Mouse (Mus musculus) lung, postnatal 0 days (tissue): Measurements from ENCODE around the gene Ecsit.

ENCODE experiments used
- CTCF ChIP-seq: IDR thresholded peaks from 2 replicates; pipeline ENCODE4 v1.5.1; 2016; ENCODE audit warnings: antibody characterized with exemption, mild to moderate bottlenecking
- EP300 ChIP-seq: IDR thresholded peaks from 2 replicates; pipeline ENCODE4 v1.6.1; 2016; ENCODE audit warnings: antibody characterized with exemption, mild to moderate bottlenecking, control low read depth

GRCm38 (mm10) chr9:22089986-22090385 is 4.7 kb upstream of the Ecsit start:
- TF ChIP-seq CTCF (no peak), EP300 (no peak)
